Mouse (Mus musculus) gastrocnemius, postnatal 4 days (tissue): ENCODE results near the gene Slc11a2. TPM values are rescaled to one million over a fixed set of nuclear protein-coding genes. Genes with fewer than 3 reads are reported as not detected.
"Not testable (repeated sequence)": the region's sequence is repeated elsewhere in the genome, so short reads cannot be mapped to it uniquely, and the experiment has no call there.

Experiments used
- DNase-seq, 2 experiments: peaks; one replicate each; pipeline ENCODE4 v3.0.0; 2021 to 2022; ENCODE audit warnings: low spot score in 2 of 2, mixed read lengths in 2 of 2
- total RNA-seq, 2 experiments: library from RNA; stranded (reverse); gene quantifications; 2 replicates each; pipeline ENCODE4 v1.2.3; 2021

The Slc11a2 gene
- total RNA-seq, 2 experiments from 2014 or later = 28.0 to 28.6 TPM

GRCm38 (mm10) chr15:100355876-100356275, 69.0 kb downstream of the Slc11a2 start:
- DNase-seq = no peak

GRCm38 (mm10) chr15:100353399-100353798, 71.5 kb downstream of the Slc11a2 start:
- not testable (repeated sequence) for DNase-seq

DNA sequence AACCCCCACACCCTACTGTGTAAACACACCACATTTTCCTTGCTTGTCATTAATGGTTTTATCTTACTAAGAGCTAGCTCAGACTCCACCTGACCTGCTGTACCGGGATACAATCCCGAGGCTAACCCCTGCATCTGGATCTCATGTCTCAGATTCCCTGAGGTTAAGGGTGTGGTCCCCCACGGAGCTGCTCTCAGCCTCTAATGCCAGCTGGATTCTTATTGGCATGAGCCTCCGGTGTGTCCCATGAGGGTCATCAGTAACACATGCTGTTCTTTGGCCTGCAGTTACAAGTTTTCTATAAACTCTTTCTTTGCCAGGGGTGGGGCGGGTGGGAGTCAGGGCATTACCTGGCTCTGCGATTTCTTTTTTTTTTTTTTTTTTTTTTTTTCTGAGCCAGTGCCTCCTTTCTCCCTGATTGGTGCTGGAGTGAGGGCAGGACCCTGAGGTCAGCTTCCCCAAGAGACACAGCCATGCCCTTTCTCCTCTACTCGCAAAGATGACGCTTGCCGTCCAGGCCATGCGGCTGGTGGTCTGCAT, 72.1 kb downstream of the Slc11a2 start, which contains the start of the genes Methig1 and Mettl7a2:
Methig1 (plus strand) TSS at position 439 of the 540 bp plus-strand sequence.
Mettl7a2 (plus strand) TSS at position 490 of the 540 bp plus-strand sequence.
- no peak for DNase-seq

DNA sequence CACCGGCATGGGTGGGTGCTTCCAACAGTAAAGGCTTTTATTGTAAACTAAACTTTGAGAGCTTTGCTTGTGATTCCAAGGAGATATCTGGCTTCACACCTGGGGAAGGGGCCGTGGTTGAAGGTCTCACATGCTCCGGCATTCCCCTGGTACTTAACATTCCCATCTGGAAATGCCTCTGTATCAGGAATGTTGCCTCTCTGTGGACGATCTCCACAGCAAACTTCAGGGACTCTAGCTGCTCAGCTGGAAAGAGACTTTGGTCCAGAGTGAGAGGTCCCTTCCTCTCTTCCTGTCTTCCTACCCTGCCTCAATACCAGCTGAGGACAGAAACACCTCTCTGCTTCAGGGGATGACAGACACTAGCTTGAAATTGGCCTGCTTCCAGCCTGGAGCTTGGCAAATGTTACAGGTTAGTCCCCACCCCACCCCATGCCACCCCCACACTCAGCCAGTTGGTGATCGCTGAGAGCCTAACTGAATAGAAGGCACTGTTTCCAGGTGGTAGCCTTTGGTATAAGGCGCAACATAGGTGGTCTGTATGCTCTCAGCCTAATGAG, 73.3 kb downstream of the Slc11a2 start:
- DNase-seq = no peak

GRCm38 (mm10) chr15:100349496-100349895, 75.4 kb downstream of the Slc11a2 start:
- DNase-seq = no peak

DNA sequence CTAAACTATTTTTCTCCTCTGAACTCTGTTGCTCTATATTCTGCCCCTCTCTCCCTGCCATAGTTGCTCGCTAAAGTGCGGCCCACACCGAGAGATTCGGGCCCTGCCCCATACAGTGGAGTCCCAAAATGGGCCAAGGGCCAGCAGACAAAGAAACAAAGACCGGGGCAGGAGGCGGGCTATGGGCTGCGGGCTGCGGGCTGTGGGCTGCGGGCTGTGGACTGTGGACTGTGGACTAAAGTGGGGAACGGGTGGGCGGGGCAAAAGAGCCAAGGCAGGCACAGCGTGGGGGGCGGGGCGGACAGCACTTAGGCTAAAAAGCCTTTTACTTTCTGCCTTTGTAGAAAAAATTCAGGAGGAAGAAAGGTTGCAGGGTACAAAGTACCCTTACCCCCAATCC, 78.1 kb downstream of the Slc11a2 start:
- DNase-seq = no peak

GRCm38 (mm10) chr15:100345484-100345883, 79.4 kb downstream of the Slc11a2 start:
- DNase-seq = no peak

DNA sequence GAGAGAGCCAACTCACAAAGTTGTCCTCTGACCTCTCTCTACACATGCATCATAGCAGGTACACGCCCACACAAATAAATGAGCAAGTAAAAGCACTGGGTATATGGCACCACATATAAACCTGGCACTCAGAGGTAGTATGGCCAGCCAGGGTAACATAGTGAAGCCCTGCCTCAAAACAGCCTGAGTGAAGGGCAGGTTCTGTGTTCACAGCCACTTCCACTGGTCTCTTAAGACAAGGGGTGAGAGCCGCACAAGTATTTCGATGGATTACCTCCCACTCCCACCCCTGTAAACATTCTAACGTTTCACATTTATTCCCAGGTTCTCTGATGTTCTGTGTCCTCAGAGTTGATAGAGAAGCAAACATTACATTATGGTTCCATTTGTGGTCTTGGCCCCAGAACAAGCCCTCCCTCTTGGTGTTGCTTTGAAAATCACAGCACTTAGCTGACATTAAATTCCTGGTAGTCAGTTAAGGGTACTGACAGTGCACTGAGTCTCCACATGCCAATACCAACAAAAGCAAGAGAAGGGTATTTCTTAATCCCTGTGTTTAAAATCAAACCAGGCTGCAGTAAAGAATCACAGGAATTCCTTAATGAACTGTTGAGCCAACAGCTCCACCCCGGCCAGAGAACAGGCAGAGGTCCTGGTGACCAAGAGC, 83.4 kb downstream of the Slc11a2 start:
- not testable (repeated sequence) for DNase-seq

Other genes starting within 250 kb of the Slc11a2 start
- gene Atf1, start 197.3 kb downstream of the Slc11a2 start, total RNA-seq = 10 to 100 TPM; 66.1 to 68.7 TPM
- gene Tmprss12, start 144.2 kb downstream of the Slc11a2 start, total RNA-seq = not detected
- gene Mettl7a1, start 120.9 kb downstream of the Slc11a2 start, total RNA-seq = 10 to 100 TPM; 20.1 to 22.2 TPM
- gene Mettl7a3, start 90.1 kb downstream of the Slc11a2 start, total RNA-seq = under 1 TPM; 0.17 to 0.18 TPM
- gene Methig1, start 71.9 kb downstream of the Slc11a2 start, total RNA-seq = not detected
- gene Mettl7a2, start 71.9 kb downstream of the Slc11a2 start, total RNA-seq = under 1 TPM; 0.23 to 0.25 TPM
- not detected for gene Higd1c, start 60.5 kb downstream of the Slc11a2 start, total RNA-seq
- not detected for gene Gm5475, start 2.9 kb downstream of the Slc11a2 start, total RNA-seq
- 10 to 100 TPM; 20.9 to 24.1 TPM for gene Letmd1, start 44.0 kb upstream of the Slc11a2 start, total RNA-seq
- gene Csrnp2, start 70.4 kb upstream of the Slc11a2 start, total RNA-seq = 1 to 10 TPM; 5.7 to 5.9 TPM
- gene Tfcp2, start 126.9 kb upstream of the Slc11a2 start, total RNA-seq = 10 to 100 TPM; 20.4 to 23.9 TPM
- 10 to 100 TPM; 15.2 TPM for gene Pou6f1, start 174.9 kb upstream of the Slc11a2 start, total RNA-seq
- gene Dazap2, start 190.3 kb upstream of the Slc11a2 start, total RNA-seq = 10 to 100 TPM; 69.7 to 83.6 TPM
- 10 to 100 TPM in 1 of 2 experiments, 1 to 10 TPM in 1; 9.1 to 12.3 TPM for gene Smagp, start 211.9 kb upstream of the Slc11a2 start, total RNA-seq
- gene Bin2, start 244.5 kb upstream of the Slc11a2 start, total RNA-seq = 1 to 10 TPM; 1.6 to 2.3 TPM